Mouse (Mus musculus) c-Kit-positive CD71-positive TER-119-positive erythroid progenitor cells, embryonic 14.5 days (primary cell): ENCODE data around the gene Mettl14.
A peak's percentile ranks its signal among the peaks of the same experiment; 100 is the strongest.

ENCODE experiments used
- DNase-seq: peaks from one replicate; pipeline ENCODE4 v3.0.0-alpha.2; 2013; ENCODE audit warnings: low spot score

The Mettl14 gene

GRCm38 (mm10) chr3:123356377-123356991, 29.4 kb downstream of the Mettl14 start:
- DNase-seq: no peak

- DNase-seq: no peak
Observed at GRCm38 (mm10) chr3:123354388-123354787, 31.5 kb downstream of the Mettl14 start.

GRCm38 (mm10) chr3:123353661-123354060, 32.2 kb downstream of the Mettl14 start:
- DNase-seq: no peak

GRCm38 (mm10) chr3:123353183-123353582, 32.7 kb downstream of the Mettl14 start:
- peak; percentile 39 for DNase-seq

- no peak for DNase-seq
Observed at GRCm38 (mm10) chr3:123351519-123351918, 34.4 kb downstream of the Mettl14 start.

- no peak for DNase-seq
Observed at GRCm38 (mm10) chr3:123350602-123351001, 35.3 kb downstream of the Mettl14 start.

- no peak for DNase-seq
Observed at GRCm38 (mm10) chr3:123348080-123348802, 37.7 kb downstream of the Mettl14 start.

- no peak for DNase-seq
Observed at GRCm38 (mm10) chr3:123343690-123344089, 42.2 kb downstream of the Mettl14 start.

GRCm38 (mm10) chr3:123341049-123341448, 44.9 kb downstream of the Mettl14 start:
- DNase-seq: no peak

GRCm38 (mm10) chr3:123338666-123339195, 47.2 kb downstream of the Mettl14 start:
- no peak for DNase-seq

- DNase-seq: no peak
Observed at GRCm38 (mm10) chr3:123337853-123338252, 48.1 kb downstream of the Mettl14 start.

GRCm38 (mm10) chr3:123336951-123337350, 49.0 kb downstream of the Mettl14 start:
- no peak for DNase-seq

- DNase-seq: no peak
Observed at GRCm38 (mm10) chr3:123336455-123336854, 49.5 kb downstream of the Mettl14 start.

GRCm38 (mm10) chr3:123335480-123335879, 50.4 kb downstream of the Mettl14 start:
- DNase-seq: no peak

GRCm38 (mm10) chr3:123334947-123335346, 51.0 kb downstream of the Mettl14 start:
- no peak for DNase-seq

- DNase-seq: no peak
Observed at GRCm38 (mm10) chr3:123333055-123333424, 52.9 kb downstream of the Mettl14 start.

GRCm38 (mm10) chr3:123332330-123333054, 53.4 kb downstream of the Mettl14 start:
- no peak for DNase-seq

- DNase-seq: no peak
Observed at GRCm38 (mm10) chr3:123330221-123330620, 55.7 kb downstream of the Mettl14 start.

- DNase-seq: no peak
Observed at GRCm38 (mm10) chr3:123329251-123329650, 56.7 kb downstream of the Mettl14 start.

GRCm38 (mm10) chr3:123324326-123324725, 61.6 kb downstream of the Mettl14 start:
- no peak for DNase-seq

- peak; percentile 37 for DNase-seq
Observed at GRCm38 (mm10) chr3:123322147-123322546, 63.8 kb downstream of the Mettl14 start.

- no peak for DNase-seq
Observed at GRCm38 (mm10) chr3:123321612-123322011, 64.3 kb downstream of the Mettl14 start.

GRCm38 (mm10) chr3:123320341-123320740, 65.6 kb downstream of the Mettl14 start:
- DNase-seq: no peak
